Mouse (Mus musculus) ES-E14 (cell line): ENCODE results near the gene Gm17542.

Experiments
- CHD2 ChIP-seq: IDR thresholded peaks from 2 replicates; pipeline ENCODE4 v1.6.1; 2014; ENCODE audit warnings: mild to moderate bottlenecking, low read depth, low read length, inconsistent platforms
- HCFC1 ChIP-seq: IDR thresholded peaks from 2 replicates; pipeline ENCODE4 v1.6.1; 2012; ENCODE audit warnings: low read length, inconsistent platforms, borderline replicate concordance; ENCODE audit not compliant: insufficient read depth
- ZNF384 ChIP-seq: IDR thresholded peaks from 2 replicates; pipeline ENCODE4 v1.6.1; 2012; ENCODE audit warnings: low read depth, low read length, inconsistent platforms

GRCm38 (mm10) chr10:58700578-58700977, 17.4 kb downstream of the Gm17542 start:
- TF ChIP-seq ZNF384 = no peak
- no peak for TF ChIP-seq HCFC1
- no peak for TF ChIP-seq CHD2
